Mouse (Mus musculus): ENCODE measurements around the gene Sla2. TPM values are rescaled to one million over a fixed set of nuclear protein-coding genes. Genes with fewer than 3 reads are reported as not detected.

The Sla2 gene
- polyA plus RNA-seq (2015; fragmentation: Nextera tagmentation; extraction: Ambion mirVana), result 0.08 and 0.22 TPM in 2 replicates

GRCm38 (mm10) chr2:156887017-156887416 is at the start of gene Sla2:
Gene Sla2 (minus strand): TSS chr2:156887192.

GRCm38 (mm10) chr2:156862772-156863486 is 24.1 kb downstream of the Sla2 start, which contains the start of gene Rab5if:
Gene Rab5if (plus strand): TSS chr2:156863128.

GRCm38 (mm10) chr2:156857835-156858234 is 29.2 kb downstream of the Sla2 start, which contains the start of gene 4930518I15Rik:
Gene 4930518I15Rik (minus strand): TSS chr2:156857946.

GRCm38 (mm10) chr2:156839319-156840191 is 47.4 kb downstream of the Sla2 start, which contains the start of gene Tgif2:
Gene Tgif2 (plus strand): TSS chr2:156840007.

Other genes starting within 250 kb of the Sla2 start
- 8,101 and 8,339 TPM in 2 replicates for gene Myl9, start 111.8 kb downstream of the Sla2 start, polyA plus RNA-seq (2015; fragmentation: Nextera tagmentation; extraction: Ambion mirVana)
- 9.8 and 10.8 TPM in 2 replicates for gene Tgif2, start 47.2 kb downstream of the Sla2 start, polyA plus RNA-seq (2015; fragmentation: Nextera tagmentation; extraction: Ambion mirVana)
- 3.1 and 3.8 TPM in 2 replicates for gene 4930518I15Rik, start 29.2 kb downstream of the Sla2 start, polyA plus RNA-seq (2015; fragmentation: Nextera tagmentation; extraction: Ambion mirVana)
- 202 and 206 TPM in 2 replicates for gene Rab5if, start 24.1 kb downstream of the Sla2 start, polyA plus RNA-seq (2015; fragmentation: Nextera tagmentation; extraction: Ambion mirVana)
- 20.1 and 20.9 TPM in 2 replicates for gene Ndrg3, start 104.9 kb upstream of the Sla2 start, polyA plus RNA-seq (2015; fragmentation: Nextera tagmentation; extraction: Ambion mirVana)
- gene Dsn1, start 120.0 kb upstream of the Sla2 start, polyA plus RNA-seq (2015; fragmentation: Nextera tagmentation; extraction: Ambion mirVana), result 11.0 and 13.2 TPM in 2 replicates
- 2.3 and 2.4 TPM in 2 replicates for gene Soga1, start 192.1 kb upstream of the Sla2 start, polyA plus RNA-seq (2015; fragmentation: Nextera tagmentation; extraction: Ambion mirVana)
- not detected in 2 replicates for gene Tldc2, start 199.9 kb upstream of the Sla2 start, polyA plus RNA-seq (2015; fragmentation: Nextera tagmentation; extraction: Ambion mirVana)
- 20.3 and 22.1 TPM in 2 replicates for gene Samhd1, start 248.1 kb upstream of the Sla2 start, polyA plus RNA-seq (2015; fragmentation: Nextera tagmentation; extraction: Ambion mirVana)